Mouse (Mus musculus) heart, embryonic 16.5 days (tissue): Measurements from ENCODE around the gene Fzr1. TPM values are rescaled to one million over a fixed set of nuclear protein-coding genes. Genes with fewer than 3 reads are reported as not detected.

Source experiments
- ATAC-seq: fragments of 200-750 bp; cut with Nextera tagmentation; replicated peaks from 2 replicates; pipeline ENCODE4 v1.8.0; 2017; ENCODE audit warnings: moderate number of reproducible peaks; ENCODE audit not compliant: insufficient read depth, low FRiP score; ENCODE audit errors: extremely low read depth
- H3K27ac ChIP-seq: fragments of 300-500 bp; sonication (generic); 2 replicates; pipeline ENCODE4 v1.5.1; 2014; ENCODE audit warnings: mild to moderate bottlenecking, low read length, control low read depth, moderate library complexity
- H3K27me3 ChIP-seq: fragments of 300-500 bp; sonication (generic); 2 replicates; pipeline ENCODE4 v1.6.1; 2014; ENCODE audit warnings: low read length, mixed read lengths; ENCODE audit not compliant: control insufficient read depth, insufficient read depth
- H3K36me3 ChIP-seq: fragments of 300-500 bp; sonication (generic); 2 replicates; pipeline ENCODE4 v1.6.1; 2014; ENCODE audit not compliant: control insufficient read depth, insufficient read depth
- H3K4me1 ChIP-seq: fragments of 300-500 bp; sonication (generic); 2 replicates; pipeline ENCODE4 v1.6.1; 2014; ENCODE audit warnings: low read length, mixed read lengths; ENCODE audit not compliant: control insufficient read depth, insufficient read depth
- H3K4me2 ChIP-seq: fragments of 300-500 bp; sonication (generic); 2 replicates; pipeline ENCODE4 v1.6.1; 2014; ENCODE audit warnings: low read depth, mild to moderate bottlenecking, control low read depth, low read length
- H3K4me3 ChIP-seq: fragments of 300-500 bp; sonication (generic); 2 replicates; pipeline ENCODE4 v1.5.1; 2014; ENCODE audit warnings: mild to moderate bottlenecking, control low read depth, low read length
- H3K9ac ChIP-seq: fragments of 300-500 bp; sonication (generic); 2 replicates; pipeline ENCODE4 v1.6.1; 2014; ENCODE audit warnings: low read length, control low read depth
- H3K9me3 ChIP-seq: fragments of 300-500 bp; sonication (generic); replicated peaks from 2 replicates; pipeline ENCODE4 v1.6.1; 2016; ENCODE audit warnings: low read length; ENCODE audit not compliant: control insufficient read depth
- WGBS: fragments of 180-500 bp; shearing (Covaris S2); extraction: QIAGEN DNeasy Blood & Tissue Kit; methylation state at CpG from one replicate; pipeline ENCODE4 v1.1.7; 2014; 5-methylcytosine and 5-hydroxymethylcytosine counted together
- polyA plus RNA-seq: library from polyadenylated mRNA; unstranded; fragments of >200 nt; fragmentation: Nextera tagmentation; extraction: Ambion mirVana; gene quantifications from 2 replicates; pipeline ENCODE4 v1.2.1, GENCODE M21; 2015

Fzr1 gene
- polyA plus RNA-seq, 1 experiment from 2014 or later: 74.6 TPM

- no peak overlapping the region for H3K27ac ChIP-seq
- H3K27me3 ChIP-seq: no peaks in the 10 kb centered on the region
- H3K36me3 ChIP-seq: peaks cover 34% of the 10 kb centered on the region
- no peak overlapping the region for H3K4me2 ChIP-seq
- peaks cover 27% of the 10 kb centered on the region for H3K4me1 ChIP-seq
- no peak for ATAC-seq
- H3K4me3 ChIP-seq: no peak overlapping the region
- no peak overlapping the region for H3K9ac ChIP-seq
- 84% methylated on average over 18 of the region's 18 CpGs for WGBS
- no peaks in the 10 kb centered on the region for H3K9me3 ChIP-seq
These were observed 21.5 kb upstream of the Fzr1 start for GRCm38 (mm10) chr10:81399798-81400308.

DNA sequence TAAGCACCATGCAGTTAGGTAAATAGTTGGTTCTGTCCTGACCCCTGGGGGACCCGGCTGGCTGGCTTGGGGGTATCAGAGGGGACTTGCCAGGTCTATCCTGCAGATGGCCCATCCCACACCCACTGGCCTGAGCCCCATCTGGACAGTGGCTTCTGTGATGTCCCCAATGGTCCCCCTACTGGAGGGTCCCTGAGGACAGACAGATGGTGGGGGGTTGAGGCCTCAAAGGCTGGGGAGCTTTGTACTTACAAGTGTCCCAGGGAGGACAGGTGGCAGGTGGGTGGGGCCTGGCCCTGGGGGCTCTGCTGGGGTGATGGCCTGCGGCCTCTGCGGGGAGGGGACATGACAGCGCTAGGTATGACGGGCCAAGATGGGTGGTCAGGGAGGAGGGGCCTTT lies 21.0 kb upstream of the Fzr1 start:
- Histone ChIP-seq H3K9ac (no peak overlapping the region), H3K9me3 (no peaks in the 10 kb centered on the region), H3K4me2 (no peak overlapping the region), H3K27ac (no peak overlapping the region), H3K4me1 (peaks cover 25% of the 10 kb centered on the region), H3K4me3 (no peak overlapping the region), H3K27me3 (no peaks in the 10 kb centered on the region), H3K36me3 (peaks cover 28% of the 10 kb centered on the region)
- ATAC-seq: no peak
- WGBS: 82% methylated on average over 5 of the region's 5 CpGs

- WGBS: 82% methylated on average over 5 of the region's 5 CpGs
- Histone ChIP-seq H3K27me3 (no peaks in the 10 kb centered on the region), H3K9me3 (no peaks in the 10 kb centered on the region), H3K4me2 (no peak overlapping the region), H3K36me3 (peaks cover 22% of the 10 kb centered on the region), H3K4me1 (peaks cover 17% of the 10 kb centered on the region), H3K9ac (no peak overlapping the region), H3K27ac (no peak overlapping the region), H3K4me3 (no peak overlapping the region)
- no peak for ATAC-seq
These were observed 18.4 kb upstream of the Fzr1 start for GRCm38 (mm10) chr10:81396749-81397148.

GRCm38 (mm10) chr10:81395865-81396264 lies 17.5 kb upstream of the Fzr1 start:
- H3K27me3 ChIP-seq: no peaks in the 10 kb centered on the region

GRCm38 (mm10) chr10:81395127-81395526 lies 16.8 kb upstream of the Fzr1 start:
- WGBS: 12% methylated on average over 5 of the region's 5 CpGs
- Histone ChIP-seq H3K4me1 (peaks cover 8% of the 10 kb centered on the region), H3K27me3 (no peaks in the 10 kb centered on the region), H3K36me3 (peaks cover 14% of the 10 kb centered on the region), H3K4me2 (no peak overlapping the region), H3K4me3 (no peak overlapping the region), H3K9ac (no peak overlapping the region), H3K27ac (no peak overlapping the region), H3K9me3 (no peaks in the 10 kb centered on the region)
- ATAC-seq: no peak

More at GRCm38 (mm10) chr10:81395865-81396264, 17.5 kb upstream of the Fzr1 start:
- Histone ChIP-seq H3K4me2 (no peak overlapping the region), H3K9ac (no peak overlapping the region), H3K4me3 (no peak overlapping the region), H3K9me3 (no peaks in the 10 kb centered on the region), H3K36me3 (peaks cover 21% of the 10 kb centered on the region), H3K27ac (no peak overlapping the region), H3K4me1 (peaks cover 8% of the 10 kb centered on the region)
- 91% methylated on average over 4 of the region's 4 CpGs for whole genome bisulfite sequencing
- no peak for ATAC-seq

DNA sequence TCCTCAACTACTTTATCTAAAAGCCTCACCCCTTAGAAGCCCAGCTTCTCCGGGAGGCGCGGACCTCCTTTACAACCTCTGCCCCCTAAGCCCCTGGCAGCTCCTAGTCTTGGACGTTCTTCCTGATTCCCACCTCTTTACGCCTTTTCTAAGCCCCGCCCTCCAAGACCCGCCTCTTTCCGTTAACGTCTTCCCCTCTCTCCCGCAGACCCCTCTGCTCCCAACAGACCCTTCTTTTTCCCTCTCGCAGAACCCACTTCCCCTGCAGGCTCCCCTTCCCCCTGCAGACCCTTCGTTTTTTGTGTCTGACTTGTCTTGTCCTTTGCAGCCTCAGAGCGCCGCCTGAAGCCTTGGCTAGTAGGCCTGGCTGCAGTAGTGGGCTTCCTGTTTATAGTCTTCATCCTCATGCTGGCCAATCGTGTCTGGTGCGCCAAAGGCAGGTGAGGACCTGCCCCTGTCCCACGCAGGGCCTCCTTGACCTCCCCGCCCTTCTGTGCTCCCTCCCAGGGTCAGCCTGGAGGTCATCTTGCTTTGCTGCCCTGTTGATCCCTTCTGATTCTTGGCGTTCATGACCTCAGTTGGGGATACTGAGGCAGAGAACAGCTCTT lies 15.2 kb upstream of the Fzr1 start:
- Histone ChIP-seq H3K27ac (peak overlapping the region; percentile 49), H3K4me2 (peak overlapping the region; percentile 74), H3K36me3 (0 out of 2 replicates have a peak, but pooled peaks cover 3% of the 10 kb centered on the region), H3K9ac (peak overlapping the region; percentile 69), H3K9me3 (no peaks in the 10 kb centered on the region), H3K4me1 (peaks cover 13% of the 10 kb centered on the region), H3K4me3 (peak overlapping the region; percentile 46), H3K27me3 (no peaks in the 10 kb centered on the region)
- no peak for ATAC-seq
- WGBS: 7% methylated on average over 19 of the region's 19 CpGs

DNA sequence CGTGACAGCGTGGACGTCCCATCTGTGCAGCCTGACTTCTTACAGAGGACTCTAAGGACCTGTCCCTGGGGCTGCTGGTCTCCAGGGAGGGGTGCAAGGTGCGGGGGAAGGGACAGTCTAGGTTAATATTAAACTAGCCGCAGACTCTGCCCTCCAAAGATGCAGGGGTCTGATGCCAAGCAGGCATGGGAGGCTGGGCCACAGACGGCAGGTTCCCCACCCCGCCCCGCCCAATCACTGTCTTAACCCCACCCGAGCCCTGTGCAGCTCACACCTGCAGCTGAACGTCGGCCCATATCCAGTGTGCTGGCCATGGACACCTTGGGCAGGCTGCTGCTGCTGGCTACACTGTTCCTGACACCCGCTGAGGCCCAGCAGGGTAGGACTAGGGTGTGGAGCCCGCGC lies 14.5 kb upstream of the Fzr1 start, which contains the start of gene Smim24:
TSS of gene Smim24 (plus strand) at position 271 of the 405 bp plus-strand sequence.
- H3K9ac ChIP-seq: peak within 1 kb of the TSS; percentile 69
- H3K36me3 ChIP-seq: peaks cover 5% of the 10 kb centered on the region
- ATAC-seq: no peak
- H3K9me3 ChIP-seq: no peaks in the 10 kb centered on the region
- peak within 1 kb of the TSS; percentile 49 for H3K27ac ChIP-seq
- peaks cover 13% of the 10 kb centered on the region for H3K4me1 ChIP-seq
- no peaks in the 10 kb centered on the region for H3K27me3 ChIP-seq
- WGBS: 56% methylated on average over 14 of the region's 14 CpGs
- peak within 1 kb of the TSS; percentile 74 for H3K4me2 ChIP-seq
- peak within 1 kb of the TSS; percentile 46 for H3K4me3 ChIP-seq

GRCm38 (mm10) chr10:81392270-81392669 lies 14.0 kb upstream of the Fzr1 start:
- H3K9ac ChIP-seq: no peak overlapping the region
- 81% methylated on average over 6 of the region's 6 CpGs for WGBS
- peaks cover 10% of the 10 kb centered on the region for H3K36me3 ChIP-seq
- ATAC-seq: no peak
- H3K9me3 ChIP-seq: no peaks in the 10 kb centered on the region
- no peak overlapping the region for H3K4me3 ChIP-seq
- H3K4me2 ChIP-seq: no peak overlapping the region
- no peak overlapping the region for H3K27ac ChIP-seq
- H3K27me3 ChIP-seq: no peaks in the 10 kb centered on the region
- H3K4me1 ChIP-seq: peaks cover 13% of the 10 kb centered on the region

DNA sequence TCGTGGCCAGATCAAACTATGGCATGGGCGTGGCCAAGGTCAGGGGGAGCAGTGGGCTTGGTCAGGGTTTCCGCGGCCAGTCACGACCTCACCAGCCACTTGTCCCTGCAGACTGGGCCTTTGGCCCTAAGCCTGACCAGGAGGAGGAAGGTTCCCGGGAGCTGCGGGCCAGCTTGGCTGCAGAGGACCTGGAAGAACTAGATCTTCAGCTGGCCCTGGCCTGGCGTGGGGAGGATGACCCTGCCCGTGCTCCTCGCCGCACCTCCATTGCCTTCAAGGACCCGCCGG lies 12.3 kb upstream of the Fzr1 start:
- no peak overlapping the region for H3K4me3 ChIP-seq
- WGBS: 90% methylated on average over 13 of the region's 13 CpGs
- ATAC-seq: no peak
- no peak overlapping the region for H3K27ac ChIP-seq
- no peaks in the 10 kb centered on the region for H3K27me3 ChIP-seq
- no peak overlapping the region for H3K9ac ChIP-seq
- H3K4me1 ChIP-seq: peaks cover 14% of the 10 kb centered on the region
- H3K36me3 ChIP-seq: peaks cover 25% of the 10 kb centered on the region
- no peak overlapping the region for H3K4me2 ChIP-seq
- H3K9me3 ChIP-seq: no peaks in the 10 kb centered on the region
